Mouse (Mus musculus) spleen, adult 2 months (tissue): Measurements from ENCODE around the gene Hjurp.

Experiments
- CTCF ChIP-seq: fragments of 200-500 bp; IDR thresholded peaks from 2 replicates; pipeline ENCODE4 v1.5.1; 2011; ENCODE audit warnings: mild to moderate bottlenecking, inconsistent platforms; ENCODE audit not compliant: insufficient read depth, insufficient read length, insufficient replicate concordance; ENCODE audit errors: extremely low read depth
- POLR2A ChIP-seq: fragments of 200-500 bp; IDR thresholded peaks from 2 replicates; pipeline ENCODE4 v1.6.1; 2011; ENCODE audit warnings: low read depth, low read length, inconsistent platforms

GRCm38 (mm10) chr1:88296171-88296920 lies 18.9 kb upstream of the Hjurp start:
- TF ChIP-seq CTCF (no peak), POLR2A (no peak)
